Mouse (Mus musculus): ENCODE measurements at regions not wholly inside any gene's neighbourhood (a gene's known extent, or its start where the extent isn't known, plus 50 kb on each side); places are given as distances from the start of the nearest gene placed in this dataset.

GRCm38 (mm10) chr13:60237091-60237490, 59.9 kb upstream of the Gas1 start:
- DNase-seq, result no peak
- intact Hi-C loops (cut with DNase I), result no loop called here

GRCm38 (mm10) chr13:60242447-60243109, 65.4 kb upstream of the Gas1 start:
- intact Hi-C loops (cut with DNase I), result no loop called here
- DNase-seq, result peak; percentile 43

GRCm38 (mm10) chr13:60243110-60243481, 65.9 kb upstream of the Gas1 start:
- no peak for DNase-seq
- intact Hi-C loops (cut with DNase I), result no loop called here

GRCm38 (mm10) chr13:60255162-60255561, 78.0 kb upstream of the Gas1 start:
- intact Hi-C loops (cut with DNase I), result no loop called here
- DNase-seq, result no peak

GRCm38 (mm10) chr13:60255715-60256114, 78.5 kb upstream of the Gas1 start:
- intact Hi-C loops (cut with DNase I), result no loop called here

GRCm38 (mm10) chr13:60256997-60257396, 79.8 kb upstream of the Gas1 start:
- intact Hi-C loops (cut with DNase I), result no loop called here
- no peak for DNase-seq

More at GRCm38 (mm10) chr13:60255715-60256114, 78.5 kb upstream of the Gas1 start:
- no peak for DNase-seq

- no peak for DNase-seq
- intact Hi-C loops (cut with DNase I), result no loop called here
Measured at GRCm38 (mm10) chr13:60257878-60258277, 80.7 kb upstream of the Gas1 start.

- no peak for DNase-seq
- intact Hi-C loops (cut with DNase I), result no loop called here
Measured at GRCm38 (mm10) chr13:60262449-60263028, 85.4 kb upstream of the Gas1 start.

- intact Hi-C loops (cut with DNase I), result no loop called here
- no peak for DNase-seq
Measured at GRCm38 (mm10) chr13:60264504-60264903, 87.3 kb upstream of the Gas1 start.

GRCm38 (mm10) chr13:60267557-60267956, 90.4 kb upstream of the Gas1 start:
- intact Hi-C loops (cut with DNase I), result no loop called here
- peak; percentile 33 for DNase-seq

GRCm38 (mm10) chr13:60268256-60268655, 91.1 kb upstream of the Gas1 start:
- intact Hi-C loops (cut with DNase I), result no loop called here
- no peak for DNase-seq

GRCm38 (mm10) chr13:60269406-60269841, 92.3 kb upstream of the Gas1 start:
- no peak for DNase-seq

GRCm38 (mm10) chr13:60270526-60270925, 93.4 kb upstream of the Gas1 start:
- DNase-seq, result no peak
- intact Hi-C loops (cut with DNase I), result no loop called here

More at GRCm38 (mm10) chr13:60269406-60269841, 92.3 kb upstream of the Gas1 start:
- intact Hi-C loops (cut with DNase I), result no loop called here

GRCm38 (mm10) chr13:60273331-60273730, 96.2 kb upstream of the Gas1 start:
- DNase-seq, result no peak
- intact Hi-C loops (cut with DNase I), result no loop called here

- intact Hi-C loops (cut with DNase I), result no loop called here
- peak; percentile 48 for DNase-seq
Measured at GRCm38 (mm10) chr13:60282543-60283251, 105.5 kb upstream of the Gas1 start.

- DNase-seq, result no peak
- intact Hi-C loops (cut with DNase I), result no loop called here
Measured at GRCm38 (mm10) chr13:60286525-60287224, 109.5 kb upstream of the Gas1 start.

GRCm38 (mm10) chr13:60289650-60290049, 112.5 kb upstream of the Gas1 start:
- peak; percentile 16 for DNase-seq
- intact Hi-C loops (cut with DNase I), result no loop called here

- DNase-seq, result no peak
- intact Hi-C loops (cut with DNase I), result no loop called here
Measured at GRCm38 (mm10) chr13:60290820-60291219, 113.7 kb upstream of the Gas1 start.

GRCm38 (mm10) chr13:60291344-60291743, 114.2 kb upstream of the Gas1 start:
- intact Hi-C loops (cut with DNase I), result no loop called here

GRCm38 (mm10) chr13:60296201-60296895, 119.2 kb upstream of the Gas1 start:
- DNase-seq, result no peak
- intact Hi-C loops (cut with DNase I), result no loop called here

More at GRCm38 (mm10) chr13:60291344-60291743, 114.2 kb upstream of the Gas1 start:
- no peak for DNase-seq

GRCm38 (mm10) chr13:60296896-60297275, 119.7 kb upstream of the Gas1 start:
- intact Hi-C loops (cut with DNase I), result no loop called here

More at GRCm38 (mm10) chr13:60296896-60297275, 119.7 kb upstream of the Gas1 start:
- DNase-seq, result no peak
